Mouse (Mus musculus): ENCODE data around the gene Ubr1. TPM values are rescaled to one million over a fixed set of nuclear protein-coding genes. Genes with fewer than 3 reads are reported as not detected.

Ubr1 gene
- total and polyA plus RNA-seq, 3 experiments: 10.7 to 18.1 (median 16.0) TPM

DNA sequence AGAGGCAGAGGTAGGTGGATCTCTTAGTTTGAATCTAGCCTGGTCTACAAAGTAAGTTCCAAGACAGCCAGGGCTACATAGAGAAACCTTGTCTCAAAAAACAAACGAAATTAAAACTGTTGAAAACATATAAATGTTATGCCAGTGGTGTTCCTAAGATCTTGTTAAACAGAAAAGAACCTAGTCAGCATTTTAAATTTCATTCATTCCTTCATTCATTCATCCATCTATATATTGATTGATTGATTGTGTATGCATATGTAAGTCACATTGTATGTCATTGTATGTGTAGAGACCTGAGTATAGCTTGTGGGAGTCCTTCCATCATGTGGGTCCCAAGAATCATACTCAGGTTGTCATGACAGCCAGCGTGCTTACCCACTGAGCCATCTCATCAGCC, 45.0 kb upstream of the Ubr1 start:
- TF ChIP-seq MAFK (IDR thresholded peaks at IDR 0.05; ENCODE audit: insufficient replicate concordance, low read length) (peak; percentile 64; the same call in 1 of the 2 replicates), BHLHE40 (IDR thresholded peaks at IDR 0.05; ENCODE audit: low read depth, low read length) (no peak), RAD21 (IDR thresholded peaks at IDR 0.05; ENCODE audit: low read depth, low read length) (no peak), JUND (conservative IDR thresholded peaks at IDR 0.05; ENCODE audit: low read depth, low read length) (no peak), POLR2AphosphoS2 (IDR thresholded peaks at IDR 0.05; ENCODE audit: low read depth, low read length) (no peak), KAT2A (IDR thresholded peaks at IDR 0.05; ENCODE audit: insufficient replicate concordance, low read length) (no peak), POLR2A (IDR thresholded peaks at IDR 0.05; ENCODE audit: low read depth, low read length) (no peak)
- in situ Hi-C loops (cut with MboI; ENCODE audit: low pct_ligation_motif_present, low pct_unique_long_range_greater_than_20kb, low sequenced_read_pairs): no loop called here

DNA sequence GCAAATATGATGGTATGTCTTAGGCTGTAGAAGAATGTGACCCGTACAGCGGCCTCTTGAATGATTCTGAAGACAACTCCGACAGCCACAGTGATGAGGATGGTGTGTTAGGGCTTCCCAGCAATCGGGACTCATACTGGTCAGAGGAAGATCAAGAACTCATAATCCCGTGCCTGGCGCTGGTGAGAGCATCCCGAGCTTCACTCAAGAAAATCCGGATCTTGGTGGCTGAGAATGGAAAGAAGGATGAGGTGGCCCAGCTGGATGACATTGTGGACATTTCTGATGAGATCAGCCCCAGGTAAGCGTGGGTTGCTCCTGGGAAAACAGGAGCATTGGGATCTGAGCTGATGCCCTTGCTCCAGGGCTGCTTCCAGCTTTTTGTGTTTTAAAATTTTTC, 42.2 kb upstream of the Ubr1 start:
- H3K36me3 ChIP-seq (replicated peaks in 1 of 2; ENCODE audit: control insufficient read depth in 1 of 2, insufficient read depth in 1 of 2, low read length in 1 of 2): peaks cover 28 to 63% of the 10 kb centered on the region in 2 experiments
- dilution Hi-C loops (cut with MboI; ENCODE audit: extremely low pct_ligation_motif_present, extremely low pct_unique_long_range_greater_than_20kb, low sequenced_read_pairs): no loop called here
- H3K27ac ChIP-seq (ENCODE audit: insufficient read depth, low read depth): no peak overlapping the region
- TF ChIP-seq ZC3H11A (IDR thresholded peaks at IDR 0.05; ENCODE audit: low read depth, low read length): no peak
- TF ChIP-seq EP300 (IDR thresholded peaks at IDR 0.05; ENCODE audit: low read length): no peak
- no peak for TF ChIP-seq UBTF (IDR thresholded peaks at IDR 0.05; ENCODE audit: low read depth, low read length)
- TF ChIP-seq USF2 (conservative IDR thresholded peaks at IDR 0.05; ENCODE audit: low read depth, low read length): no peak
- TF ChIP-seq GABPA (IDR thresholded peaks at IDR 0.05; ENCODE audit: insufficient replicate concordance, low read depth, low read length): no peak
- no peak for TF ChIP-seq MAZ (IDR thresholded peaks at IDR 0.05; ENCODE audit: low read depth, low read length)
- no peak for DNase-seq (ENCODE audit: extremely low read depth)
- no peak overlapping the region for H3K4me3 ChIP-seq (replicated peaks in 1 of 3; ENCODE audit: low read depth in 2 of 3, low read length in 2 of 3, poor library complexity in 1 of 3)
- in situ Hi-C loops (cut with MboI; ENCODE audit: low pct_ligation_motif_present, low pct_unique_long_range_greater_than_20kb, low sequenced_read_pairs): no loop called here
- H3K27me3 ChIP-seq (replicated peaks): no peaks in the 10 kb centered on the region
- H3K4me1 ChIP-seq (ENCODE audit: control insufficient read depth in 1 of 2, insufficient read depth in 2 of 2): peaks cover 2 to 25% of the 10 kb centered on the region in 2 experiments; a peak in 2 of 4 replicates
- H3K9me3 ChIP-seq (replicated peaks; ENCODE audit: low read length): peaks cover 6% of the 10 kb centered on the region
- H3K79me2 ChIP-seq (replicated peaks; ENCODE audit: control insufficient read depth, extremely low read depth, insufficient read depth, poor library complexity, severe bottlenecking): 0 out of 2 replicates have a peak, but pooled peaks cover 2% of the 10 kb centered on the region
- H3K9ac ChIP-seq (ENCODE audit: insufficient read depth, low read depth): no peak overlapping the region
- no peak overlapping the region for H3K4me2 ChIP-seq (ENCODE audit: insufficient read depth, low read depth, poor library complexity, severe bottlenecking)

More for the DNA sequence above, 45.0 kb upstream of the Ubr1 start:
- H3K4me2 ChIP-seq (ENCODE audit: insufficient read depth, low read depth, poor library complexity, severe bottlenecking): no peak overlapping the region
- H3K4me1 ChIP-seq (ENCODE audit: control insufficient read depth in 1 of 2, insufficient read depth in 2 of 2): peaks cover 0 to 12% of the 10 kb centered on the region in 2 experiments; a peak in 1 of 4 replicates
- no peak overlapping the region for H3K9ac ChIP-seq (ENCODE audit: insufficient read depth, low read depth)
- dilution Hi-C loops (cut with MboI; ENCODE audit: extremely low pct_ligation_motif_present, extremely low pct_unique_long_range_greater_than_20kb, low sequenced_read_pairs): no loop called here
- no peak for DNase-seq (ENCODE audit: extremely low read depth)
- no peak overlapping the region for H3K27ac ChIP-seq (ENCODE audit: insufficient read depth, low read depth)
- H3K4me3 ChIP-seq (replicated peaks in 1 of 3; ENCODE audit: low read depth in 2 of 3, low read length in 2 of 3, poor library complexity in 1 of 3): no peak overlapping the region
- no peaks in the 10 kb centered on the region for H3K79me2 ChIP-seq (replicated peaks; ENCODE audit: control insufficient read depth, extremely low read depth, insufficient read depth, poor library complexity, severe bottlenecking)
- H3K9me3 ChIP-seq (replicated peaks; ENCODE audit: low read length): peaks cover 9% of the 10 kb centered on the region
- H3K27me3 ChIP-seq (replicated peaks): no peaks in the 10 kb centered on the region
- peaks cover 32 to 62% of the 10 kb centered on the region in 2 experiments for H3K36me3 ChIP-seq (replicated peaks in 1 of 2; ENCODE audit: control insufficient read depth in 1 of 2, insufficient read depth in 1 of 2, low read length in 1 of 2)

DNA sequence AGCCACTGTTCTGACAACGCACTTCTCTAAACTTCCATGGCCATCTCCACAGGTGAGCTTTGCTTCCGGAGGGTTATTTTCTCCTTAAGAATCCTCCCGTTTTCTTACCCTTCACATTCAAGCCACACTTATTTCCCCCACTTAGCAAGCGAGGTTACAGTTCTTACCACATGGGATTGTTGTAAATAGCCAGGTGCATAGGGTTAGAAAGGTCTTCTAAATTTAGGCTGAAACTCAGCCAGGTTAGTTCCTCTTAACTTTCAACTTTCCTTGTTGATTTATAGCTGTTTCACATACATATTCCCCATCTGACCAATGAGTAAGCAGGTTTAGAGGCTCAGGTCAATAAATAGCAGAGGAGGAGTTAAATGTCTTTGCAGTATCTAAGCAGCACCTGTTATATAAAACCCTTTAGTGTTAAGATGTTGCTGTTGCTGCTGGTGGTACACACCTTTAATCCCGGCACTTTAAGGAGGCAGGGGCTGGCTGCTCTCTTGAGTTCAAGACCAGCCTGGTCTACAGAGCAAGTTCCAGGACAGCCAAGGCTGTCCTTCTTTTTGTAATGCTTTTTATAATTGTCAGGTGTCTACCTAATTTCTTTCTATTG, 38.7 kb upstream of the Ubr1 start:
- in situ Hi-C loops (cut with MboI; ENCODE audit: low pct_ligation_motif_present, low pct_unique_long_range_greater_than_20kb, low sequenced_read_pairs): no loop called here
- Histone ChIP-seq H3K4me3 (replicated peaks in 1 of 3; ENCODE audit: low read depth in 2 of 3, low read length in 2 of 3, poor library complexity in 1 of 3) (peak overlapping the region; percentile 70 to 91 (median 90)), H3K79me2 (replicated peaks; ENCODE audit: control insufficient read depth, extremely low read depth, insufficient read depth, poor library complexity, severe bottlenecking) (0 out of 2 replicates have a peak, but pooled peaks cover 2% of the 10 kb centered on the region), H3K4me1 (ENCODE audit: control insufficient read depth in 1 of 2, insufficient read depth in 2 of 2) (peaks cover 2 to 17% of the 10 kb centered on the region in 2 experiments; a peak in 2 of 4 replicates), H3K27ac (ENCODE audit: insufficient read depth, low read depth) (no peak overlapping the region), H3K36me3 (replicated peaks in 1 of 2; ENCODE audit: control insufficient read depth in 1 of 2, insufficient read depth in 1 of 2, low read length in 1 of 2) (peaks cover 15 to 38% of the 10 kb centered on the region in 2 experiments), H3K27me3 (replicated peaks) (no peaks in the 10 kb centered on the region), H3K9ac (ENCODE audit: insufficient read depth, low read depth) (peak overlapping the region; percentile 29), H3K4me2 (ENCODE audit: insufficient read depth, low read depth, poor library complexity, severe bottlenecking) (peak overlapping the region; percentile 96), H3K9me3 (replicated peaks; ENCODE audit: low read length) (no peaks in the 10 kb centered on the region)
- no peak for DNase-seq (ENCODE audit: extremely low read depth)
- dilution Hi-C loops (cut with MboI; ENCODE audit: extremely low pct_ligation_motif_present, extremely low pct_unique_long_range_greater_than_20kb, low sequenced_read_pairs): no loop called here
- TF ChIP-seq NRF1 (IDR thresholded peaks at IDR 0.05; ENCODE audit: low read depth, low read length) (no peak), USF1 (IDR thresholded peaks at IDR 0.05; ENCODE audit: low read depth, low read length) (no peak), SIN3A (IDR thresholded peaks at IDR 0.05; ENCODE audit: low read length) (no peak), CHD1 (IDR thresholded peaks at IDR 0.05; ENCODE audit: low read depth, low read length) (no peak), IRF4 (IDR thresholded peaks at IDR 0.05; ENCODE audit: low read depth, low read length) (no peak), KAT2A (IDR thresholded peaks at IDR 0.05; ENCODE audit: insufficient replicate concordance, low read length) (no peak)

Data from CH12.LX (cell line).